Mouse (Mus musculus): ENCODE measurements at regions not wholly inside any gene's neighbourhood (a gene's known extent, or its start where the extent isn't known, plus 50 kb on each side); places are given as distances from the start of the nearest gene placed in this dataset.

- ATAC-seq, result no peak
Observed at GRCm38 (mm10) chr13:10845212-10845611, 484.6 kb upstream of the Chrm3 start.

GRCm38 (mm10) chr13:10799351-10799913, 438.8 kb upstream of the Chrm3 start:
- no peak for ATAC-seq

All from inflammation-experienced regulatory T-cells, adult 6 months (primary cell).